Mouse (Mus musculus) forebrain, embryonic 11.5 days (tissue): ENCODE results near the gene 1110059E24Rik. TPM values are rescaled to one million over a fixed set of nuclear protein-coding genes. Genes with fewer than 3 reads are reported as not detected.

Experiments used
- ATAC-seq: fragments of 200-750 bp; cut with Nextera tagmentation; replicated peaks from 2 replicates; pipeline ENCODE4 v1.8.0; 2017; ENCODE audit warnings: moderate TSS enrichment; ENCODE audit not compliant: low FRiP score
- DNase-seq: peaks from one replicate; pipeline ENCODE4 v3.0.0-alpha.2; 2017; ENCODE audit warnings: low spot score
- H3K27ac ChIP-seq: fragments of 300-500 bp; sonication (generic); 2 replicates; pipeline ENCODE4 v1.5.1; 2014; ENCODE audit warnings: low read depth, low read length
- H3K27me3 ChIP-seq: fragments of 300-500 bp; sonication (generic); 2 replicates; pipeline ENCODE4 v1.6.1; 2014; ENCODE audit warnings: mild to moderate bottlenecking, low read length, mixed read lengths; ENCODE audit not compliant: control insufficient read depth, insufficient read depth
- H3K36me3 ChIP-seq: fragments of 300-500 bp; sonication (generic); 2 replicates; pipeline ENCODE4 v1.6.1; 2014; ENCODE audit warnings: mild to moderate bottlenecking, low read length, moderate library complexity, mixed read lengths; ENCODE audit not compliant: control insufficient read depth, insufficient read depth
- H3K4me1 ChIP-seq: fragments of 300-500 bp; sonication (generic); replicated peaks from 2 replicates; pipeline ENCODE4 v1.6.1; 2014; ENCODE audit warnings: low read length, mixed read lengths; ENCODE audit not compliant: control insufficient read depth, insufficient read depth
- H3K4me2 ChIP-seq: fragments of 300-500 bp; sonication (generic); 2 replicates; pipeline ENCODE4 v1.6.1; 2014; ENCODE audit warnings: low read depth, mild to moderate bottlenecking, low read length, moderate library complexity, mixed read lengths; ENCODE audit not compliant: severe bottlenecking
- H3K4me3 ChIP-seq: fragments of 300-500 bp; sonication (generic); 2 replicates; pipeline ENCODE4 v1.5.1; 2014; ENCODE audit warnings: low read depth, low read length
- H3K9ac ChIP-seq: fragments of 300-500 bp; sonication (generic); 2 replicates; pipeline ENCODE4 v1.6.1; 2014; ENCODE audit warnings: low read length
- H3K9me3 ChIP-seq: fragments of 300-500 bp; sonication (generic); 2 replicates; pipeline ENCODE4 v1.6.1; 2016; ENCODE audit warnings: low read length, mixed read lengths; ENCODE audit not compliant: control insufficient read depth
- WGBS: fragments of 180-500 bp; shearing (Covaris S2); extraction: QIAGEN DNeasy Blood & Tissue Kit; methylation state at CpG from one replicate; pipeline ENCODE4 v1.1.7; 2014; 5-methylcytosine and 5-hydroxymethylcytosine counted together
- polyA plus RNA-seq: library from polyadenylated mRNA; unstranded; fragments of >200 nt; fragmentation: Nextera tagmentation; extraction: Ambion mirVana; gene quantifications from 2 replicates; pipeline ENCODE4 v1.2.1, GENCODE M21; 2014

1110059E24Rik gene
- polyA plus RNA-seq, 1 experiment from 2014 or later = 70.4 TPM

GRCm38 (mm10) chr19:21611725-21612575 lies 40.8 kb downstream of the 1110059E24Rik start:
- no peak overlapping the region for H3K9ac ChIP-seq
- H3K9me3 ChIP-seq = no peaks in the 10 kb centered on the region
- no peaks in the 10 kb centered on the region for H3K36me3 ChIP-seq
- no peaks in the 10 kb centered on the region for H3K27me3 ChIP-seq
- no peak overlapping the region for H3K4me3 ChIP-seq
- no peak for DNase-seq
- H3K27ac ChIP-seq = no peak overlapping the region
- ATAC-seq = peak; percentile 60
- no peak overlapping the region; the same call in 1 of the 2 replicates for H3K4me2 ChIP-seq
- peaks cover 5% of the 10 kb centered on the region; the same call in 1 of the 2 replicates for H3K4me1 ChIP-seq
- WGBS = 54% methylated on average over 9 of the region's 9 CpGs

- H3K9ac ChIP-seq = no peak overlapping the region
- no peaks in the 10 kb centered on the region for H3K27me3 ChIP-seq
- no peak overlapping the region; the same call in 1 of the 2 replicates for H3K4me2 ChIP-seq
- H3K36me3 ChIP-seq = no peaks in the 10 kb centered on the region
- peaks cover 5% of the 10 kb centered on the region; the same call in 1 of the 2 replicates for H3K4me1 ChIP-seq
- 14% methylated on average over 6 of the region's 6 CpGs for WGBS
- DNase-seq (no peak), ATAC-seq (peak; percentile 59)
- H3K27ac ChIP-seq = no peak overlapping the region
- H3K4me3 ChIP-seq = no peak overlapping the region
- no peaks in the 10 kb centered on the region for H3K9me3 ChIP-seq
These were observed 41.5 kb downstream of the 1110059E24Rik start for GRCm38 (mm10) chr19:21611297-21611696.

- no peak for ATAC-seq
- Histone ChIP-seq H3K36me3 (no peaks in the 10 kb centered on the region), H3K9ac (no peak overlapping the region), H3K4me2 (no peak overlapping the region), H3K27me3 (no peaks in the 10 kb centered on the region), H3K4me3 (no peak overlapping the region), H3K4me1 (peaks cover 5% of the 10 kb centered on the region; the same call in 1 of the 2 replicates), H3K27ac (no peak overlapping the region), H3K9me3 (no peaks in the 10 kb centered on the region)
- WGBS = 74% methylated on average over 6 of the region's 6 CpGs
- no peak for DNase-seq
These were observed 42.5 kb downstream of the 1110059E24Rik start for GRCm38 (mm10) chr19:21610240-21610639.

- Histone ChIP-seq H3K4me2 (no peak overlapping the region), H3K27ac (no peak overlapping the region), H3K36me3 (no peaks in the 10 kb centered on the region), H3K4me1 (peaks cover 6% of the 10 kb centered on the region; the same call in 1 of the 2 replicates), H3K4me3 (no peak overlapping the region), H3K9ac (no peak overlapping the region), H3K9me3 (no peaks in the 10 kb centered on the region), H3K27me3 (no peaks in the 10 kb centered on the region)
- DNase-seq (no peak), ATAC-seq (no peak)
- 87% methylated on average over 3 of the region's 3 CpGs for WGBS
These were observed 47.5 kb downstream of the 1110059E24Rik start for GRCm38 (mm10) chr19:21605294-21605693.

GRCm38 (mm10) chr19:21603836-21604235 lies 48.9 kb downstream of the 1110059E24Rik start:
- DNase-seq (no peak), ATAC-seq (no peak)
- H3K4me1 ChIP-seq = peaks cover 6% of the 10 kb centered on the region; the same call in 1 of the 2 replicates
- H3K4me2 ChIP-seq = no peak overlapping the region
- no peak overlapping the region for H3K27ac ChIP-seq
- H3K9ac ChIP-seq = no peak overlapping the region
- no peaks in the 10 kb centered on the region for H3K9me3 ChIP-seq
- H3K27me3 ChIP-seq = no peaks in the 10 kb centered on the region
- no peak overlapping the region for H3K4me3 ChIP-seq
- H3K36me3 ChIP-seq = no peaks in the 10 kb centered on the region
- 74% methylated on average over 3 of the region's 3 CpGs for WGBS

- Histone ChIP-seq H3K4me1 (peaks cover 6% of the 10 kb centered on the region; the same call in 1 of the 2 replicates), H3K9ac (no peak overlapping the region), H3K27me3 (no peaks in the 10 kb centered on the region), H3K4me3 (no peak overlapping the region), H3K36me3 (no peaks in the 10 kb centered on the region; the same call in 1 of the 2 replicates), H3K9me3 (no peaks in the 10 kb centered on the region), H3K4me2 (no peak overlapping the region), H3K27ac (0 out of 2 replicates have a peak overlapping the region, but pooled peaks have one; percentile 21)
- peak; percentile 89 for ATAC-seq
- DNase-seq = no peak
- 35% methylated on average over 3 of the region's 3 CpGs for WGBS
These were observed 51.2 kb downstream of the 1110059E24Rik start for GRCm38 (mm10) chr19:21601541-21602101.

GRCm38 (mm10) chr19:21598659-21599352 lies 54.0 kb downstream of the 1110059E24Rik start:
- DNase-seq (no peak), ATAC-seq (no peak)
- H3K36me3 ChIP-seq = no peaks in the 10 kb centered on the region; the same call in 1 of the 2 replicates
- WGBS = 76% methylated on average over 8 of the region's 8 CpGs
- peaks cover 6% of the 10 kb centered on the region; the same call in 1 of the 2 replicates for H3K4me1 ChIP-seq
- no peaks in the 10 kb centered on the region for H3K27me3 ChIP-seq
- H3K27ac ChIP-seq = no peak overlapping the region
- no peak overlapping the region for H3K9ac ChIP-seq
- H3K4me3 ChIP-seq = no peak overlapping the region
- H3K4me2 ChIP-seq = no peak overlapping the region
- H3K9me3 ChIP-seq = no peaks in the 10 kb centered on the region

GRCm38 (mm10) chr19:21594676-21595075 lies 58.1 kb downstream of the 1110059E24Rik start:
- H3K4me2 ChIP-seq = no peak overlapping the region
- WGBS = 93% methylated on average over 1 of the region's 1 CpGs
- H3K4me1 ChIP-seq = no peaks in the 10 kb centered on the region
- no peak overlapping the region for H3K4me3 ChIP-seq
- ATAC-seq = no peak
- H3K9ac ChIP-seq = no peak overlapping the region
- H3K9me3 ChIP-seq = no peaks in the 10 kb centered on the region
- H3K27ac ChIP-seq = no peak overlapping the region
- H3K27me3 ChIP-seq = no peaks in the 10 kb centered on the region
- no peaks in the 10 kb centered on the region; the same call in 1 of the 2 replicates for H3K36me3 ChIP-seq
- no peak for DNase-seq
